In the genomic region with DNA sequence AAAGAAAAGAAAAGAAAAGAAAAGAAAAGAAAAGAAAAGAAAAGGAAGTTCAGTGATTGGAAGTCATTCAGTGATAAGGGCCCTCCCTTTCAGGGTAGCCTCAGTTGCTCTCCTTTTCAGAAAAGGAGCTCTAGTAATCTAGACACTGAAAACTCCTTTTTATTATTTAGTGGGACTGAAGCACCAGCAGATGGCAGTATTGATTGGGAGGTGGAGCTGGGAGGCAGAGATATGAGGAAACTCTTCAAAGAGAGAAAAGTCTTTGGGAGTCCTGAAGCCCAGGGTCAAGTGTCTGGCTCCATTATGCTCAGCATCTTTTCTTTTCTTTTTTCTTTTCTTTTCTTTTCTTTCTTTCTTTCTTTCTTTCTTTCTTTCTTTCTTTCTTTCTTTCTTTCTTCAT, we compare ENCODE assay signal across 29 mouse cellular contexts. TPM values are rescaled to one million over a fixed set of nuclear protein-coding genes. Genes with fewer than 3 reads are reported as not detected.
DNase-seq lines count a peak whose midpoint lies in the region; ATAC-seq and TF ChIP-seq lines count a peak whose summit lies in the region.
"Not testable (repeated sequence)": the region's sequence is repeated elsewhere in the genome, so short reads cannot be mapped to it uniquely, and the experiment has no call there.
"Had no signal": no experiment of that assay in that cellular context is flagged by ENCODE, and none has a peak within 500 bp of the region (broad histone marks: within the 10 kb centered on the region; RNA-seq: fewer than 3 reads in every experiment).

No protein-coding gene starts in this region.

- H3K9ac ChIP-seq in ES-E14 (ENCODE audit: insufficient read depth, low read depth, low read length, poor library complexity, severe bottlenecking); liver, adult 2 months (ENCODE audit: low read depth, low read length); stomach, postnatal 0 days (ENCODE audit: low read length): not testable (repeated sequence)

- not testable (repeated sequence) for H3K27me3 ChIP-seq in liver, adult 2 months (ENCODE audit: control insufficient read depth, insufficient read depth, low read length); stomach, postnatal 0 days (ENCODE audit: control insufficient read depth, insufficient read depth, low read length)

- in situ Hi-C loops in ES-E14 (cut with MboI; ENCODE audit: low sequenced_read_pairs in 2 of 2, unreplicated experiment in 2 of 2): not testable (repeated sequence)

- not testable (repeated sequence) for H3K4me2 ChIP-seq in stomach, postnatal 0 days (replicated peaks; ENCODE audit: low read depth)

- DNase-seq in 416B (ENCODE audit: low read depth): peak; percentile 43
- peak; percentile 21 for DNase-seq in ES-E14 (ENCODE audit: low read depth, low spot score)
- DNase-seq in ZHBTc4 (ENCODE audit: low read depth, low spot score): peak; percentile 65
- peak; percentile 4 for DNase-seq in liver, adult 2 months (ENCODE audit: extremely low read depth, low read depth, low spot score)
- not testable (repeated sequence) for DNase-seq in stomach, postnatal 0 days (ENCODE audit: low spot score)

- H3K4me3 ChIP-seq in ES-E14 (ENCODE audit: insufficient read depth in 1 of 2, low read depth in 1 of 2, low read length in 2 of 2, poor library complexity in 1 of 2, severe bottlenecking in 1 of 2); liver, adult 2 months (ENCODE audit: insufficient read depth, low read depth, low read length); stomach, postnatal 0 days (ENCODE audit: low read depth, low read length): not testable (repeated sequence)

- H3K4me1 ChIP-seq in ES-E14 (ENCODE audit: control insufficient read depth in 2 of 2, insufficient read depth in 2 of 2, low read length in 2 of 2, poor library complexity in 1 of 2); liver, adult 2 months (ENCODE audit: control insufficient read depth, insufficient read depth, low read length); stomach, postnatal 0 days (replicated peaks; ENCODE audit: control insufficient read depth, insufficient read depth): not testable (repeated sequence)

- H3K27ac ChIP-seq in ES-E14 (ENCODE audit: insufficient read depth, low read depth, low read length, poor library complexity, severe bottlenecking); liver, adult 2 months (replicated peaks; ENCODE audit: insufficient read depth, low read depth, low read length); stomach, postnatal 0 days (replicated peaks): not testable (repeated sequence)

- TF ChIP-seq CTCF in liver, adult 2 months (IDR thresholded peaks at IDR 0.05; ENCODE audit: low read depth, low read length): not testable (repeated sequence)
- peak; percentile 37; the same call in 1 of the 2 replicates for TF ChIP-seq CTCF in stomach, postnatal 0 days (IDR thresholded peaks at IDR 0.05; ENCODE audit: low read depth)

- H3K36me3 ChIP-seq in ES-E14 (ENCODE audit: control insufficient read depth, insufficient read depth, low read length, poor library complexity, severe bottlenecking); liver, adult 2 months (ENCODE audit: control insufficient read depth, insufficient read depth, low read length); stomach, postnatal 0 days (ENCODE audit: control insufficient read depth, insufficient read depth, low read length): not testable (repeated sequence)

- H3K9me3 ChIP-seq in ES-E14 (ENCODE audit: control insufficient read depth, insufficient read depth, low read depth, low read length); stomach, postnatal 0 days (ENCODE audit: control insufficient read depth, low read length): not testable (repeated sequence)

- TF ChIP-seq POLR2A in liver, adult 2 months (IDR thresholded peaks at IDR 0.05; ENCODE audit: extremely low read depth, insufficient read depth, low read length): not testable (repeated sequence)

- TF ChIP-seq EP300 in stomach, postnatal 0 days (optimal IDR thresholded peaks at IDR 0.05): not testable (repeated sequence)

- H3K79me2 ChIP-seq in liver, adult 2 months (ENCODE audit: control insufficient read depth, insufficient read depth, low read length): not testable (repeated sequence)

- ATAC-seq in granulocyte monocyte progenitor cell, adult 5-6 weeks (replicated peaks; ENCODE audit: poor library complexity, severe bottlenecking): peak; percentile 30; the same call in 1 of the 2 replicates
- ATAC-seq in stomach, postnatal 0 days (ENCODE audit: low FRiP score, low TSS enrichment): not testable (repeated sequence)

RNA-seq across cellular contexts. Expression of a gene that starts 25.5 kb away (rescaled TPM):
- total RNA-seq in ES-E14 (2012; rRNA removed): 0.13 TPM in 1 of 2 replicates, not detected in the other
- total RNA-seq in granulocyte monocyte progenitor cell, adult 5-6 weeks (2014; fragmentation: Nextera tagmentation): not detected in 2 replicates
- not detected in 2 replicates for total RNA-seq in granulocyte monocyte progenitor cell, adult 5-6 weeks (2017)
- total RNA-seq in liver, adult 2 months (2014; rRNA removed): not detected in 2 replicates
- not detected in 2 replicates for polyA plus RNA-seq in liver, adult 2 months (2012; rRNA removed)
- not detected in 2 replicates for polyA plus RNA-seq in stomach, postnatal 0 days (2015; fragmentation: Nextera tagmentation; extraction: Ambion mirVana)
- total RNA-seq: adrenal gland, adult 8-10 months; adrenal gland, postnatal 25 days; CH12.LX; forebrain, postnatal 0 days; gastrocnemius, adult 2 months; gastrocnemius, postnatal 14 days; gastrocnemius, postnatal 4 days; heart, adult 18-20 months; heart, postnatal 10 days; heart, postnatal 36 days had no signal
- polyA plus RNA-seq: activated CD4-positive, CD25-positive, alpha-beta regulatory T cell, adult 4 months; embryonic facial prominence, embryonic 12.5 days; embryonic facial prominence, embryonic 15.5 days; forebrain, embryonic 11.5 days; forebrain, embryonic 14.5 days; forebrain, postnatal 0 days; frontal cortex, adult 2 months; heart, embryonic 12.5 days; heart, embryonic 15.5 days; hindbrain, embryonic 10.5 days; hindbrain, embryonic 13.5 days; hindbrain, embryonic 16.5 days; intestine, embryonic 15.5 days; Patski had no signal

RNA-seq across cellular contexts. Expression of a gene that starts 41.6 kb away (rescaled TPM):
- not detected in 2 replicates for total RNA-seq in ES-E14 (2012; rRNA removed)
- not detected in 2 replicates for total RNA-seq in granulocyte monocyte progenitor cell, adult 5-6 weeks (2014; fragmentation: Nextera tagmentation)
- total RNA-seq in granulocyte monocyte progenitor cell, adult 5-6 weeks (2017): not detected in 2 replicates
- total RNA-seq in liver, adult 2 months (2014; rRNA removed): not detected in 2 replicates
- not detected in 2 replicates for polyA plus RNA-seq in liver, adult 2 months (2012; rRNA removed)
- not detected in 2 replicates for polyA plus RNA-seq in stomach, postnatal 0 days (2015; fragmentation: Nextera tagmentation; extraction: Ambion mirVana)
- total RNA-seq: adrenal gland, adult 8-10 months; adrenal gland, postnatal 25 days; CH12.LX; forebrain, postnatal 0 days; gastrocnemius, adult 2 months; gastrocnemius, postnatal 14 days; gastrocnemius, postnatal 4 days; heart, adult 18-20 months; heart, postnatal 10 days; heart, postnatal 36 days had no signal
- polyA plus RNA-seq: activated CD4-positive, CD25-positive, alpha-beta regulatory T cell, adult 4 months; embryonic facial prominence, embryonic 12.5 days; embryonic facial prominence, embryonic 15.5 days; forebrain, embryonic 11.5 days; forebrain, embryonic 14.5 days; forebrain, postnatal 0 days; frontal cortex, adult 2 months; heart, embryonic 12.5 days; heart, embryonic 15.5 days; hindbrain, embryonic 10.5 days; hindbrain, embryonic 13.5 days; hindbrain, embryonic 16.5 days; intestine, embryonic 15.5 days; Patski had no signal
